Mouse (Mus musculus) lung, embryonic 14.5 days (tissue): ENCODE measurements around the gene Pld1. TPM values are rescaled to one million over a fixed set of nuclear protein-coding genes. Genes with fewer than 3 reads are reported as not detected.
A peak's percentile ranks its signal among the peaks of the same experiment; 100 is the strongest.

Experiments
- ATAC-seq: fragments of 200-750 bp; cut with Nextera tagmentation; 2 replicates; pipeline ENCODE4 v1.8.0; 2017; ENCODE audit warnings: mild to moderate bottlenecking, moderate TSS enrichment, moderate library complexity; ENCODE audit not compliant: insufficient read depth
- DNase-seq: peaks from one replicate; pipeline ENCODE4 v3.0.0-alpha.2; 2015
- H3K27ac ChIP-seq: fragments of 300-500 bp; sonication (generic); 2 replicates; pipeline ENCODE4 v1.5.1; 2014; ENCODE audit warnings: low read depth, mild to moderate bottlenecking, moderate library complexity
- H3K27me3 ChIP-seq: fragments of 300-500 bp; sonication (generic); 2 replicates; pipeline ENCODE4 v1.6.1; 2014; ENCODE audit warnings: low read length, control low read depth; ENCODE audit not compliant: insufficient read depth
- H3K36me3 ChIP-seq: fragments of 300-500 bp; sonication (generic); 2 replicates; pipeline ENCODE4 v1.6.1; 2014; ENCODE audit warnings: control low read depth; ENCODE audit not compliant: insufficient read depth
- H3K4me1 ChIP-seq: fragments of 300-500 bp; sonication (generic); 2 replicates; pipeline ENCODE4 v1.6.1; 2014; ENCODE audit warnings: antibody characterized with exemption, control low read depth; ENCODE audit not compliant: insufficient read depth
- H3K4me2 ChIP-seq: fragments of 300-500 bp; sonication (generic); 2 replicates; pipeline ENCODE4 v1.6.1; 2014; ENCODE audit warnings: mild to moderate bottlenecking
- H3K4me3 ChIP-seq: fragments of 300-500 bp; sonication (generic); 2 replicates; pipeline ENCODE4 v1.5.1; 2014; ENCODE audit warnings: low read depth, low read length
- H3K9ac ChIP-seq: fragments of 300-500 bp; sonication (generic); 2 replicates; pipeline ENCODE4 v1.6.1; 2014
- H3K9me3 ChIP-seq: fragments of 300-500 bp; sonication (generic); 2 replicates; pipeline ENCODE4 v1.6.1; 2016; ENCODE audit warnings: low read depth, low read length, control low read depth
- CTCF ChIP-seq: IDR thresholded peaks from 2 replicates; pipeline ENCODE4 v1.5.1; 2016; ENCODE audit warnings: antibody characterized with exemption, low read depth
- WGBS: fragments of 180-500 bp; shearing (Covaris S2); extraction: QIAGEN DNeasy Blood & Tissue Kit; methylation state at CpG from one replicate; pipeline ENCODE4 v1.1.7; 2014; 5-methylcytosine and 5-hydroxymethylcytosine counted together
- polyA plus RNA-seq: library from polyadenylated mRNA; unstranded; fragments of >200 nt; fragmentation: Nextera tagmentation; extraction: Ambion mirVana; gene quantifications from 2 replicates; pipeline ENCODE4 v1.2.1, GENCODE M21; 2014

Pld1 gene
- polyA plus RNA-seq, 1 experiment from 2014 or later, result 6.4 TPM

GRCm38 (mm10) chr3:28170911-28171618 lies 232.6 kb downstream of the Pld1 start:
- WGBS, result 39% methylated on average over 17 of the region's 17 CpGs
- Histone ChIP-seq H3K4me1 (peaks cover 2% of the 10 kb centered on the region; the same call in 1 of the 2 replicates), H3K9ac (no peak overlapping the region), H3K27ac (no peak overlapping the region), H3K4me2 (peak overlapping the region; percentile 29; the same call in 1 of the 2 replicates), H3K9me3 (no peaks in the 10 kb centered on the region), H3K4me3 (no peak overlapping the region), H3K36me3 (no peaks in the 10 kb centered on the region), H3K27me3 (no peaks in the 10 kb centered on the region)
- ATAC-seq (peak; percentile 53; the same call in 1 of the 2 replicates), DNase-seq (peak; percentile 85)
- TF ChIP-seq CTCF, result peak; percentile 53

GRCm38 (mm10) chr3:28175997-28176967 lies 237.8 kb downstream of the Pld1 start:
- 18% methylated on average over 21 of the region's 21 CpGs for WGBS
- Histone ChIP-seq H3K9me3 (no peaks in the 10 kb centered on the region), H3K27ac (no peak overlapping the region), H3K4me3 (no peak overlapping the region), H3K4me2 (peak overlapping the region; percentile 13), H3K27me3 (no peaks in the 10 kb centered on the region), H3K4me1 (peaks cover 2% of the 10 kb centered on the region; the same call in 1 of the 2 replicates), H3K9ac (no peak overlapping the region), H3K36me3 (no peaks in the 10 kb centered on the region)
- peak; percentile 65 for DNase-seq
- TF ChIP-seq CTCF, result peak; percentile 3; the same call in 1 of the 2 replicates
- ATAC-seq, result peak; percentile 91

- H3K4me2 ChIP-seq, result no peak overlapping the region
- no peak for ATAC-seq
- H3K9me3 ChIP-seq, result no peaks in the 10 kb centered on the region
- no peaks in the 10 kb centered on the region for H3K27me3 ChIP-seq
- no peak for DNase-seq
- 56% methylated on average over 6 of the region's 6 CpGs for WGBS
- no peaks in the 10 kb centered on the region for H3K36me3 ChIP-seq
- no peak overlapping the region for H3K4me3 ChIP-seq
- no peak for TF ChIP-seq CTCF
- 0 out of 2 replicates have a peak, but pooled peaks cover 4% of the 10 kb centered on the region for H3K4me1 ChIP-seq
- no peak overlapping the region for H3K9ac ChIP-seq
- H3K27ac ChIP-seq, result no peak overlapping the region
Observed at GRCm38 (mm10) chr3:28178333-28178732, 239.8 kb downstream of the Pld1 start.

Other genes starting within 250 kb of the Pld1 start
- 35.7 and 37.1 TPM in 2 replicates for gene Fndc3b, start 227.4 kb upstream of the Pld1 start, polyA plus RNA-seq
- not detected in 2 replicates for gene Tmem212, start 42.3 kb upstream of the Pld1 start, polyA plus RNA-seq